Mouse (Mus musculus) hindbrain, embryonic 12.5 days (tissue): Measurements from ENCODE around the gene Gtf3c6. TPM values are rescaled to one million over a fixed set of nuclear protein-coding genes. Genes with fewer than 3 reads are reported as not detected.

Experiments
- ATAC-seq: fragments of 200-750 bp; cut with Nextera tagmentation; 2 replicates; pipeline ENCODE4 v1.8.0; 2017; ENCODE audit warnings: moderate TSS enrichment; ENCODE audit not compliant: low FRiP score
- H3K27ac ChIP-seq: fragments of 300-500 bp; sonication (generic); 2 replicates; pipeline ENCODE4 v1.5.1; 2016; ENCODE audit warnings: mild to moderate bottlenecking
- H3K27me3 ChIP-seq: fragments of 300-500 bp; sonication (generic); 2 replicates; pipeline ENCODE4 v1.6.1; 2016; ENCODE audit warnings: mild to moderate bottlenecking
- H3K36me3 ChIP-seq: fragments of 300-500 bp; sonication (generic); 2 replicates; pipeline ENCODE4 v1.6.1; 2016; ENCODE audit warnings: mild to moderate bottlenecking
- H3K4me1 ChIP-seq: fragments of 300-500 bp; sonication (generic); 2 replicates; pipeline ENCODE4 v1.6.1; 2016
- H3K4me2 ChIP-seq: fragments of 300-500 bp; sonication (generic); replicated peaks from 2 replicates; pipeline ENCODE4 v1.6.1; 2016; ENCODE audit warnings: mild to moderate bottlenecking
- H3K4me3 ChIP-seq: fragments of 300-500 bp; sonication (generic); 2 replicates; pipeline ENCODE4 v1.5.1; 2016; ENCODE audit warnings: mild to moderate bottlenecking
- H3K9ac ChIP-seq: fragments of 300-500 bp; sonication (generic); 2 replicates; pipeline ENCODE4 v1.6.1; 2016; ENCODE audit warnings: mild to moderate bottlenecking, moderate library complexity
- H3K9me3 ChIP-seq: fragments of 300-500 bp; sonication (generic); replicated peaks from 2 replicates; pipeline ENCODE4 v1.6.1; 2016; ENCODE audit warnings: mild to moderate bottlenecking
- WGBS: fragments of 180-500 bp; shearing (Covaris S2); methylation state at CpG from one replicate; pipeline ENCODE4 v1.1.7; 2016; 5-methylcytosine and 5-hydroxymethylcytosine counted together
- polyA plus RNA-seq: library from polyadenylated mRNA; unstranded; fragments of >200 nt; fragmentation: Nextera tagmentation; extraction: Ambion mirVana; gene quantifications from 2 replicates; pipeline ENCODE4 v1.2.1, GENCODE M21; 2016

The Gtf3c6 gene
- polyA plus RNA-seq, 1 experiment from 2014 or later = 135 TPM

- H3K9ac ChIP-seq = no peak overlapping the region
- H3K27ac ChIP-seq = no peak overlapping the region
- H3K27me3 ChIP-seq = no peaks in the 10 kb centered on the region
- no peak for ATAC-seq
- H3K4me2 ChIP-seq = no peak overlapping the region
- no peak overlapping the region for H3K4me3 ChIP-seq
- no peaks in the 10 kb centered on the region for H3K9me3 ChIP-seq
- H3K36me3 ChIP-seq = peaks cover 14% of the 10 kb centered on the region
- H3K4me1 ChIP-seq = no peaks in the 10 kb centered on the region
- 96% methylated on average over 2 of the region's 2 CpGs for WGBS
Observed at GRCm38 (mm10) chr10:40281565-40281964, 23.7 kb upstream of the Gtf3c6 start.

GRCm38 (mm10) chr10:40278317-40278716 lies 20.4 kb upstream of the Gtf3c6 start:
- H3K36me3 ChIP-seq = no peaks in the 10 kb centered on the region
- no peak overlapping the region for H3K9ac ChIP-seq
- H3K4me3 ChIP-seq = no peak overlapping the region
- H3K9me3 ChIP-seq = no peaks in the 10 kb centered on the region
- no peaks in the 10 kb centered on the region for H3K27me3 ChIP-seq
- 68% methylated on average over 5 of the region's 5 CpGs for WGBS
- no peak overlapping the region for H3K27ac ChIP-seq
- H3K4me1 ChIP-seq = no peaks in the 10 kb centered on the region
- no peak for ATAC-seq
- H3K4me2 ChIP-seq = no peak overlapping the region

- ATAC-seq = no peak
- 73% methylated on average over 7 of the region's 7 CpGs for WGBS
- no peaks in the 10 kb centered on the region for H3K27me3 ChIP-seq
- no peak overlapping the region for H3K9ac ChIP-seq
- H3K4me1 ChIP-seq = no peaks in the 10 kb centered on the region
- no peak overlapping the region for H3K27ac ChIP-seq
- no peaks in the 10 kb centered on the region for H3K9me3 ChIP-seq
- no peaks in the 10 kb centered on the region for H3K36me3 ChIP-seq
- no peak overlapping the region for H3K4me3 ChIP-seq
- no peak overlapping the region for H3K4me2 ChIP-seq
Observed at GRCm38 (mm10) chr10:40275991-40276390, 18.1 kb upstream of the Gtf3c6 start.

- H3K27me3 ChIP-seq = no peaks in the 10 kb centered on the region
- no peaks in the 10 kb centered on the region for H3K36me3 ChIP-seq
- no peak overlapping the region for H3K9ac ChIP-seq
- no peak overlapping the region for H3K4me3 ChIP-seq
- no peaks in the 10 kb centered on the region for H3K9me3 ChIP-seq
- H3K27ac ChIP-seq = no peak overlapping the region
- no peaks in the 10 kb centered on the region for H3K4me1 ChIP-seq
- no peak for ATAC-seq
- WGBS = 78% methylated on average over 5 of the region's 5 CpGs
- no peak overlapping the region for H3K4me2 ChIP-seq
Observed at GRCm38 (mm10) chr10:40273938-40274337, 16.0 kb upstream of the Gtf3c6 start.

GRCm38 (mm10) chr10:40271216-40271615 lies 13.3 kb upstream of the Gtf3c6 start:
- no peaks in the 10 kb centered on the region for H3K4me1 ChIP-seq
- no peaks in the 10 kb centered on the region for H3K9me3 ChIP-seq
- H3K4me3 ChIP-seq = no peak overlapping the region
- H3K27me3 ChIP-seq = no peaks in the 10 kb centered on the region
- no peak overlapping the region for H3K4me2 ChIP-seq
- 82% methylated on average over 3 of the region's 3 CpGs for WGBS
- ATAC-seq = no peak
- H3K9ac ChIP-seq = no peak overlapping the region
- H3K27ac ChIP-seq = no peak overlapping the region
- no peaks in the 10 kb centered on the region for H3K36me3 ChIP-seq

- 0 out of 2 replicates have a peak, but pooled peaks cover 3% of the 10 kb centered on the region for H3K9me3 ChIP-seq
- no peak overlapping the region for H3K4me3 ChIP-seq
- no peak overlapping the region for H3K4me2 ChIP-seq
- ATAC-seq = no peak
- H3K36me3 ChIP-seq = no peaks in the 10 kb centered on the region
- H3K4me1 ChIP-seq = no peaks in the 10 kb centered on the region
- 84% methylated on average over 3 of the region's 3 CpGs for WGBS
- no peaks in the 10 kb centered on the region for H3K27me3 ChIP-seq
- H3K27ac ChIP-seq = no peak overlapping the region
- no peak overlapping the region for H3K9ac ChIP-seq
Observed at GRCm38 (mm10) chr10:40264920-40265319, 7.0 kb upstream of the Gtf3c6 start.

- H3K9ac ChIP-seq = no peak overlapping the region
- H3K9me3 ChIP-seq = 0 out of 2 replicates have a peak, but pooled peaks cover 3% of the 10 kb centered on the region
- H3K36me3 ChIP-seq = no peaks in the 10 kb centered on the region
- ATAC-seq = no peak
- no peak overlapping the region for H3K27ac ChIP-seq
- H3K27me3 ChIP-seq = no peaks in the 10 kb centered on the region
- H3K4me2 ChIP-seq = no peak overlapping the region
- WGBS = 80% methylated on average over 4 of the region's 4 CpGs
- H3K4me1 ChIP-seq = peaks cover 3% of the 10 kb centered on the region; the same call in 1 of the 2 replicates
- H3K4me3 ChIP-seq = no peak overlapping the region
Observed at GRCm38 (mm10) chr10:40263691-40264090, 5.8 kb upstream of the Gtf3c6 start.

- Histone ChIP-seq H3K9me3 (0 out of 2 replicates have a peak, but pooled peaks cover 3% of the 10 kb centered on the region), H3K9ac (no peak overlapping the region), H3K4me2 (no peak overlapping the region), H3K4me1 (peaks cover 3% of the 10 kb centered on the region; the same call in 1 of the 2 replicates), H3K36me3 (no peaks in the 10 kb centered on the region), H3K4me3 (no peak overlapping the region), H3K27ac (no peak overlapping the region), H3K27me3 (no peaks in the 10 kb centered on the region)
- 91% methylated on average over 6 of the region's 6 CpGs for WGBS
- no peak for ATAC-seq
Observed at GRCm38 (mm10) chr10:40262200-40262599, 4.3 kb upstream of the Gtf3c6 start.

- H3K4me3 ChIP-seq = no peak overlapping the region
- no peak for ATAC-seq
- H3K27me3 ChIP-seq = no peaks in the 10 kb centered on the region
- H3K4me1 ChIP-seq = peaks cover 10% of the 10 kb centered on the region
- 0 out of 2 replicates have a peak, but pooled peaks cover 3% of the 10 kb centered on the region for H3K9me3 ChIP-seq
- no peaks in the 10 kb centered on the region for H3K36me3 ChIP-seq
- H3K4me2 ChIP-seq = no peak overlapping the region
- WGBS = 58% methylated on average over 5 of the region's 5 CpGs
- H3K27ac ChIP-seq = no peak overlapping the region
- H3K9ac ChIP-seq = no peak overlapping the region
Observed at GRCm38 (mm10) chr10:40260305-40260704, 2.4 kb upstream of the Gtf3c6 start.

GRCm38 (mm10) chr10:40259542-40259941 lies 1.6 kb upstream of the Gtf3c6 start:
- H3K4me3 ChIP-seq = no peak overlapping the region
- ATAC-seq = no peak
- no peak overlapping the region for H3K9ac ChIP-seq
- H3K27me3 ChIP-seq = no peaks in the 10 kb centered on the region
- H3K9me3 ChIP-seq = no peaks in the 10 kb centered on the region
- no peak overlapping the region for H3K4me2 ChIP-seq
- no peak overlapping the region for H3K27ac ChIP-seq
- peaks cover 10% of the 10 kb centered on the region for H3K4me1 ChIP-seq
- WGBS = 19% methylated on average over 8 of the region's 8 CpGs
- H3K36me3 ChIP-seq = peaks cover 3% of the 10 kb centered on the region; the same call in 1 of the 2 replicates

- Histone ChIP-seq H3K36me3 (peaks cover 8% of the 10 kb centered on the region), H3K9ac (no peak overlapping the region), H3K4me2 (peak overlapping the region; percentile 69), H3K4me3 (peak overlapping the region; percentile 66; the same call in 1 of the 2 replicates), H3K4me1 (peaks cover 10% of the 10 kb centered on the region), H3K27ac (peak overlapping the region; percentile 89), H3K27me3 (no peaks in the 10 kb centered on the region), H3K9me3 (no peaks in the 10 kb centered on the region)
- ATAC-seq = no peak
- WGBS = 6% methylated on average over 5 of the region's 5 CpGs
Observed at GRCm38 (mm10) chr10:40258976-40259375, 1.1 kb upstream of the Gtf3c6 start.

GRCm38 (mm10) chr10:40258401-40258966 lies 576 bp upstream of the Gtf3c6 start:
- peak; percentile 77 for ATAC-seq
- Histone ChIP-seq H3K27ac (peak overlapping the region; percentile 89), H3K9me3 (no peaks in the 10 kb centered on the region), H3K9ac (peak overlapping the region; percentile 41; the same call in 1 of the 2 replicates), H3K4me3 (peak overlapping the region; percentile 66), H3K4me1 (peaks cover 10% of the 10 kb centered on the region), H3K4me2 (peak overlapping the region; percentile 69), H3K36me3 (peaks cover 11% of the 10 kb centered on the region), H3K27me3 (no peaks in the 10 kb centered on the region)
- WGBS = under 1% methylated on average over 12 of the region's 12 CpGs

GRCm38 (mm10) chr10:40256716-40257115 lies 1.2 kb downstream of the Gtf3c6 start:
- 1% methylated on average over 5 of the region's 5 CpGs for WGBS
- Histone ChIP-seq H3K27me3 (no peaks in the 10 kb centered on the region), H3K9me3 (no peaks in the 10 kb centered on the region), H3K4me2 (peak overlapping the region; percentile 69), H3K4me1 (peaks cover 10% of the 10 kb centered on the region), H3K27ac (peak overlapping the region; percentile 89), H3K9ac (peak overlapping the region; percentile 88), H3K4me3 (peak overlapping the region; percentile 66), H3K36me3 (peaks cover 28% of the 10 kb centered on the region)
- peak; percentile 79 for ATAC-seq
